Mouse (Mus musculus): ENCODE data around the gene Mgat4b. TPM values are rescaled to one million over a fixed set of nuclear protein-coding genes. Genes with fewer than 3 reads are reported as not detected.

The Mgat4b gene
- polyA plus RNA-seq, 1 experiment = not detected

- Histone ChIP-seq H3K27ac (ENCODE audit: insufficient read depth, low read depth, low read length) (no peak overlapping the region), H3K4me3 (ENCODE audit: insufficient read depth, low read depth, low read length) (no peak overlapping the region), H3K4me1 (ENCODE audit: control insufficient read depth, insufficient read depth, low read length) (peaks cover 27% of the 10 kb centered on the region)
- TF ChIP-seq POLR2A (IDR thresholded peaks at IDR 0.05; ENCODE audit: insufficient read depth, low read depth, low read length) (no peak), CTCF (IDR thresholded peaks at IDR 0.05; ENCODE audit: insufficient read depth, low read depth, low read length) (no peak)
- 93% methylated on average over 5 of the region's 5 CpGs for WGBS
Measured at GRCm38 (mm10) chr11:50208039-50208438, 2.7 kb upstream of the Mgat4b start.

- Histone ChIP-seq H3K4me3 (ENCODE audit: insufficient read depth, low read depth, low read length) (peak overlapping the region; percentile 91), H3K27ac (ENCODE audit: insufficient read depth, low read depth, low read length) (peak overlapping the region; percentile 95), H3K4me1 (ENCODE audit: control insufficient read depth, insufficient read depth, low read length) (peaks cover 18% of the 10 kb centered on the region)
- WGBS = under 1% methylated on average over 24 of the region's 24 CpGs
- TF ChIP-seq CTCF (IDR thresholded peaks at IDR 0.05; ENCODE audit: insufficient read depth, low read depth, low read length) (no peak), POLR2A (IDR thresholded peaks at IDR 0.05; ENCODE audit: insufficient read depth, low read depth, low read length) (no peak)
Measured at GRCm38 (mm10) chr11:50210101-50210504, 587 bp upstream of the Mgat4b start.

- peak overlapping the region; percentile 88; the same call in 1 of the 2 replicates for H3K27ac ChIP-seq (ENCODE audit: insufficient read depth, low read depth, low read length)
- H3K4me3 ChIP-seq (ENCODE audit: insufficient read depth, low read depth, low read length) = peak overlapping the region; percentile 91
- WGBS = 93% methylated on average over 3 of the region's 3 CpGs
- peaks cover 23% of the 10 kb centered on the region for H3K4me1 ChIP-seq (ENCODE audit: control insufficient read depth, insufficient read depth, low read length)
- TF ChIP-seq POLR2A (IDR thresholded peaks at IDR 0.05; ENCODE audit: insufficient read depth, low read depth, low read length) (no peak), CTCF (IDR thresholded peaks at IDR 0.05; ENCODE audit: insufficient read depth, low read depth, low read length) (no peak)
Measured at GRCm38 (mm10) chr11:50211322-50212059, 801 bp downstream of the Mgat4b start.

- H3K4me1 ChIP-seq (ENCODE audit: control insufficient read depth, insufficient read depth, low read length) = peaks cover 22% of the 10 kb centered on the region
- TF ChIP-seq POLR2A (IDR thresholded peaks at IDR 0.05; ENCODE audit: insufficient read depth, low read depth, low read length) = no peak
- no peak for TF ChIP-seq CTCF (IDR thresholded peaks at IDR 0.05; ENCODE audit: insufficient read depth, low read depth, low read length)
- no peak overlapping the region for H3K27ac ChIP-seq (ENCODE audit: insufficient read depth, low read depth, low read length)
- no peak overlapping the region for H3K4me3 ChIP-seq (ENCODE audit: insufficient read depth, low read depth, low read length)
- WGBS = 78% methylated on average over 3 of the region's 3 CpGs
Measured at GRCm38 (mm10) chr11:50212060-50212739, 1.5 kb downstream of the Mgat4b start.

- WGBS = 56% methylated on average over 11 of the region's 11 CpGs
- TF ChIP-seq POLR2A (IDR thresholded peaks at IDR 0.05; ENCODE audit: insufficient read depth, low read depth, low read length) (no peak), CTCF (IDR thresholded peaks at IDR 0.05; ENCODE audit: insufficient read depth, low read depth, low read length) (no peak)
- Histone ChIP-seq H3K4me1 (ENCODE audit: control insufficient read depth, insufficient read depth, low read length) (peaks cover 20% of the 10 kb centered on the region), H3K27ac (ENCODE audit: insufficient read depth, low read depth, low read length) (no peak overlapping the region), H3K4me3 (ENCODE audit: insufficient read depth, low read depth, low read length) (no peak overlapping the region)
Measured at GRCm38 (mm10) chr11:50212848-50213758, 2.4 kb downstream of the Mgat4b start.

GRCm38 (mm10) chr11:50214631-50215030, 3.9 kb downstream of the Mgat4b start:
- TF ChIP-seq CTCF (IDR thresholded peaks at IDR 0.05; ENCODE audit: insufficient read depth, low read depth, low read length) (no peak), POLR2A (IDR thresholded peaks at IDR 0.05; ENCODE audit: insufficient read depth, low read depth, low read length) (no peak)
- WGBS = 91% methylated on average over 6 of the region's 6 CpGs
- no peak overlapping the region for H3K27ac ChIP-seq (ENCODE audit: insufficient read depth, low read depth, low read length)
- H3K4me1 ChIP-seq (ENCODE audit: control insufficient read depth, insufficient read depth, low read length) = peaks cover 19% of the 10 kb centered on the region
- H3K4me3 ChIP-seq (ENCODE audit: insufficient read depth, low read depth, low read length) = no peak overlapping the region

GRCm38 (mm10) chr11:50215633-50216032, 4.9 kb downstream of the Mgat4b start:
- no peak overlapping the region for H3K4me3 ChIP-seq (ENCODE audit: insufficient read depth, low read depth, low read length)
- H3K4me1 ChIP-seq (ENCODE audit: control insufficient read depth, insufficient read depth, low read length) = peaks cover 19% of the 10 kb centered on the region
- TF ChIP-seq POLR2A (IDR thresholded peaks at IDR 0.05; ENCODE audit: insufficient read depth, low read depth, low read length) (no peak), CTCF (IDR thresholded peaks at IDR 0.05; ENCODE audit: insufficient read depth, low read depth, low read length) (no peak)
- WGBS = 53% methylated on average over 9 of the region's 9 CpGs
- H3K27ac ChIP-seq (ENCODE audit: insufficient read depth, low read depth, low read length) = no peak overlapping the region

GRCm38 (mm10) chr11:50216724-50217366, 6.2 kb downstream of the Mgat4b start:
- 85% methylated on average over 4 of the region's 4 CpGs for WGBS
- no peak overlapping the region for H3K4me3 ChIP-seq (ENCODE audit: insufficient read depth, low read depth, low read length)
- no peak for TF ChIP-seq CTCF (IDR thresholded peaks at IDR 0.05; ENCODE audit: insufficient read depth, low read depth, low read length)
- no peak for TF ChIP-seq POLR2A (IDR thresholded peaks at IDR 0.05; ENCODE audit: insufficient read depth, low read depth, low read length)
- no peak overlapping the region for H3K27ac ChIP-seq (ENCODE audit: insufficient read depth, low read depth, low read length)
- peaks cover 14% of the 10 kb centered on the region for H3K4me1 ChIP-seq (ENCODE audit: control insufficient read depth, insufficient read depth, low read length)

All from olfactory bulb, adult 2 months (tissue).